9 mouse cellular contexts compared by ENCODE assay signal in genomic region chr1:93080930-93081589, GRCm38 (mm10). TPM values are rescaled to one million over a fixed set of nuclear protein-coding genes. Genes with fewer than 3 reads are reported as not detected.
DNase-seq lines count a peak whose midpoint lies in the region; ATAC-seq and TF ChIP-seq lines count a peak whose summit lies in the region.
"Had no signal": no experiment of that assay in that cellular context is flagged by ENCODE, and none has a peak within 500 bp of the region (broad histone marks: within the 10 kb centered on the region; RNA-seq: fewer than 3 reads in every experiment).

No protein-coding gene starts in this region.

- H3K4me1 ChIP-seq in heart, adult 2 months (ENCODE audit: control insufficient read depth, insufficient read depth, low read length): 0 out of 2 replicates have a peak, but pooled peaks cover 1% of the 10 kb centered on the region
- H3K4me1 ChIP-seq in testis, adult 2 months (ENCODE audit: control insufficient read depth, insufficient read depth, low read length): peaks cover 4% of the 10 kb centered on the region; the same call in 1 of the 2 replicates

- ATAC-seq in megakaryocyte progenitor cell, adult 5-6 weeks (replicated peaks; ENCODE audit: poor library complexity): peak; percentile 87

- no peaks in the 10 kb centered on the region for H3K36me3 ChIP-seq in heart, adult 2 months (ENCODE audit: control insufficient read depth, insufficient read depth, low read length)
- H3K36me3 ChIP-seq in testis, adult 2 months (ENCODE audit: control insufficient read depth, insufficient read depth, low read length): no peaks in the 10 kb centered on the region

- H3K9ac ChIP-seq in heart, adult 2 months (ENCODE audit: low read depth, low read length): no peak overlapping the region

- H3K4me3 ChIP-seq in heart, adult 2 months: no peak overlapping the region
- H3K4me3 ChIP-seq in testis, adult 2 months (ENCODE audit: control insufficient read depth, low read depth, low read length): no peak overlapping the region

- WGBS in heart, adult 2 months: 85% methylated on average over 3 of the region's 3 CpGs

- intact Hi-C loops in heart, adult 2 months (cut with DNase I): loop anchor here (5.0 kb wide), 1 partner anchor 124 kb away; no protein-coding TSS in a partner anchor
- intact Hi-C loops in heart, postnatal 25 days (cut with DNase I): loop anchor here (2.0 to 5.0 kb wide), 2 partner anchors 62 to 124 kb away; no protein-coding TSS in a partner anchor

- DNase-seq in heart, adult 2 months: peak in 1 of 2 experiments; percentile 23
- DNase-seq in heart, postnatal 25 days (ENCODE audit: low spot score): no peak
- DNase-seq in testis, postnatal 14 days (ENCODE audit: low spot score): no peak
- DNase-seq in cerebellum, adult 9-11 months: peak; percentile 86
- peak; percentile 72 to 85 for DNase-seq in layer of hippocampus, adult 18-20 months (ENCODE audit: low spot score in 2 of 2)
- no peak for DNase-seq in yolk sac, embryonic 10.5 days (ENCODE audit: low spot score)

- TF ChIP-seq POLR2A in heart, adult 2 months (IDR thresholded peaks at IDR 0.05; ENCODE audit: insufficient read depth, low read depth, low read length): no peak
- TF ChIP-seq POLR2A in testis, adult 2 months (IDR thresholded peaks at IDR 0.05; ENCODE audit: control insufficient read depth, low read depth, low read length): no peak

- H3K27ac ChIP-seq in heart, adult 2 months: no peak overlapping the region
- no peak overlapping the region for H3K27ac ChIP-seq in testis, adult 2 months (ENCODE audit: control insufficient read depth, insufficient read depth, low read depth, low read length)

- no peaks in the 10 kb centered on the region for H3K79me2 ChIP-seq in heart, adult 2 months (replicated peaks; ENCODE audit: control insufficient read depth, insufficient read depth, low read length)

- no peak for TF ChIP-seq EP300 in heart, adult 2 months (IDR thresholded peaks at IDR 0.05; ENCODE audit: insufficient read depth, low read depth, low read length)

- TF ChIP-seq CTCF in heart, adult 2 months (IDR thresholded peaks at IDR 0.05): peak; percentile 83
- TF ChIP-seq CTCF in testis, adult 2 months (IDR thresholded peaks at IDR 0.05; ENCODE audit: control insufficient read depth, insufficient read depth, insufficient replicate concordance, low read depth, low read length): peak; percentile 88; the same call in 1 of the 2 replicates

- H3K27me3 ChIP-seq in heart, adult 2 months (ENCODE audit: control insufficient read depth, insufficient read depth, low read length): no peaks in the 10 kb centered on the region
- H3K27me3 ChIP-seq in testis, adult 2 months (ENCODE audit: control insufficient read depth, insufficient read depth, low read length): no peaks in the 10 kb centered on the region

RNA-seq across cellular contexts. Expression of gene Kif1a, which starts 20.7 kb away (rescaled TPM):
- 1 to 10 TPM; 1.2 to 2.0 TPM for total RNA-seq in heart, adult 2 months (2021)
- 1.4 and 1.8 TPM in 2 replicates for polyA plus RNA-seq in heart, adult 2 months (2012; rRNA removed)
- total RNA-seq in heart, postnatal 25 days (2021): 1 to 10 TPM in 1 of 2 experiments, under 1 TPM in 1; 0.94 to 1.6 TPM
- 11.4 and 12.4 TPM in 2 replicates for polyA plus RNA-seq in testis, adult 2 months (2012; rRNA removed)
- total RNA-seq in layer of hippocampus, adult 18-20 months (2021): 100 to 1,000 TPM; 637 to 653 TPM
- 0.05 TPM in 1 of 2 replicates, not detected in the other for total RNA-seq in megakaryocyte progenitor cell, adult 5-6 weeks (2015)
- total RNA-seq in megakaryocyte progenitor cell, adult 5-6 weeks (2017): not detected in 2 replicates

RNA-seq across cellular contexts. Expression of gene Agxt, which starts 54.0 kb away (rescaled TPM):
- total RNA-seq in heart, adult 2 months (2021): not detected
- polyA plus RNA-seq in heart, adult 2 months (2012; rRNA removed): 0.23 TPM in 1 of 2 replicates, not detected in the other
- total RNA-seq in heart, postnatal 25 days (2021): not detected
- not detected in 2 replicates for polyA plus RNA-seq in testis, adult 2 months (2012; rRNA removed)
- not detected for total RNA-seq in layer of hippocampus, adult 18-20 months (2021)
- total RNA-seq in megakaryocyte progenitor cell, adult 5-6 weeks (2015): not detected in 2 replicates
- not detected in 2 replicates for total RNA-seq in megakaryocyte progenitor cell, adult 5-6 weeks (2017)
- total RNA-seq: layer of hippocampus, postnatal 25 days had no signal

Comparison
In these comparisons a context has a peak if more than half of its experiments do, and no peak if none do; other contexts are left out.
1. DNase-seq: peak in cerebellum, adult 9-11 months (single experiment) and layer of hippocampus, adult 18-20 months (2 of 2); none in heart, postnatal 25 days (single experiment), testis, postnatal 14 days (single experiment) and yolk sac, embryonic 10.5 days (single experiment).
2. RNA of gene Kif1a, which starts 20.7 kb away (total RNA-seq): 637 to 653 TPM in layer of hippocampus, adult 18-20 months; 1.2 to 2.0 TPM in heart, adult 2 months, 0.94 to 1.6 TPM in heart, postnatal 25 days and 0.05 TPM in megakaryocyte progenitor cell, adult 5-6 weeks; every median in the first group is over 100 times any median in the second.